Mouse (Mus musculus): ENCODE measurements at regions not wholly inside any gene's neighbourhood (a gene's known extent, or its start where the extent isn't known, plus 50 kb on each side); places are given as distances from the start of the nearest gene placed in this dataset.

DNA sequence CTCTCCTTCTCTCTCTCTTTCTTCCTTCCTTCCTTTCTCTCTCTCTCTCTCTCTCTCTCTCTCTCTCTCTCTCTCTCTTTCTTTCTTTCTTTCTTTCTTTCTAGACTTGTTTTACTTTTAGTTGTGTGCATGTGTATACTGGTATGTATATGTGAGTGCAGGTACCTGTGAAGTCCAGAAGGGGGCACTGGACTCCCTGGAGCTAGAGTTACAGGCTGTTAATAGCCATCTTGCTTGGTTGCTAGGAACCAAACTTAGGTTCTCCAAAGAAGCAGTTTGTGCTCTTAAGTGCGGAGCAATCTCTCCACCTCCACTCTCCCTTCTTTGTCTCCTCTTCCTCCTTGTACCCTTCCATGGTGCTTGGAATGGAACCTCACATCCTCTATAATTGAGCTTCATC, 77.2 kb downstream of the Gm10604 start:
- intact Hi-C loops (cut with DNase I): no loop called here

DNA sequence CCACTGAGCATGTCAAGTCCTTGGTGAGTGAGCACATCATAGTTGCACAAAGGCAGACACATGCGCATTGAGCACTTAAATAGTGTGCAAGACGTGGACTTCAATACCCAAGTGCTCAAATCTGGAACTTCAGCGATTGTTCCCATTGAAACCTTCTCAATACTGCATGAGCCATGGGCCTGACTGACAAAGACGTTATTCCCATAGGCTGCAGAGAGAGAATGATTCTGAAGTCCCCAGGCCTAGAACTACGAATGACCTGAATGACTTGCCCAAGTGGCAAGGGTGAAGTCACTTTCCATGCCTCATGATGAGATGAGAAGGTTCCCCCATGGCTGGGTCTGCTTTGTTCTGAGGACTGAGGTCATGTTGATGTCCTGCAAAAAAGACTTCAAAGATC, 77.7 kb downstream of the Gm10604 start:
- intact Hi-C loops (cut with DNase I): no loop called here

DNA sequence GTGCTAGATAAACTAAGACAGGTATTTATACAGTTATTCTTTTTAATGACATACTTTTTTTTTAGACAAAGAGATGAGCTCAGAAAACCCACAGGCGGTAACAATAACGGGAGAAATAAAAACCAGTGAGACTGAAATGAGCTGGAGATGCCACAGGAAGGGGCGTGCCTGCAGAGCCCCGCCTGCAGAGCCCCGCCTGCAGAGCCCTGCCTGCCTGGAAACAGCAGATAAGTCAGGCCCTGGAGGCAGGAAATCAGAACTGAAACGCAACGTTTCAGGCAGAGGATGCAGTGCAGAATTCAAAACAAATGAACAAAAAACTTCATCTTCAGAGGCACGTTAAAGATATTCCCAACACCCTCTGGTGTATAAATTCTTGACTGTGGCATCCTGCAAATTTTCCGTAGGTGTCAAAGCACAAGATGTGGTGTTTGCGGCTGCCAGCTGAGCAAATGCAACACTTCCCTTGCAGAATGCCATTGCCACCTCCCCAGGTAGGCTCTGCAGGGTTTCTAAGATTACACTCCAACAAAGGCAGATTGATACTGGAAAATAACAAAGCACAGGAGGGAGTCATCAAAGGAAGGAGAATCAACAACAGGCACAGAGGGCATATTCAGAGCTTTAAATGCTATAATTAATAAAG, 81.0 kb downstream of the Gm10604 start:
- intact Hi-C loops (cut with DNase I): loop anchor here (5.0 kb wide), 1 partner anchor 48 kb away; no protein-coding TSS in a partner anchor

DNA sequence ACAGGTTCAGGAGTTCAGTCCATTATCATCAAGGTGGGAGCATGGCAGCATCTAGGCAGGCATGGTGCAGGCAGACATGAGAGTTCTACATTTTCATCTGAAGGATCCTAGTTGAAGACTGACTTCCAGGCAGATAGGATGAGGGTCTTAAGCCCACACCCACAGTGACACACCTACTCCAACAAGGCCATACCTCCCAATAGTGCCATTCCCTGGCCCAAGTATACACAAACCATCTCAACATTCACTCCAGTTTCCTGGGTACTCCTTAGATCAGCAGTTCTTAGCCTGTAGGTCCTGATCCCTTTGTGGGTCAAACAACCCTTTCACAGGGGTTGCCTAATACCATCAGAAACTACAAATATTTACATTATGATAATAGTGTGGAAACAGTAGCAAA, 83.8 kb downstream of the Gm10604 start:
- intact Hi-C loops (cut with DNase I): loop anchor here (5.0 kb wide), 1 partner anchor 45 kb away; no protein-coding TSS in a partner anchor

DNA sequence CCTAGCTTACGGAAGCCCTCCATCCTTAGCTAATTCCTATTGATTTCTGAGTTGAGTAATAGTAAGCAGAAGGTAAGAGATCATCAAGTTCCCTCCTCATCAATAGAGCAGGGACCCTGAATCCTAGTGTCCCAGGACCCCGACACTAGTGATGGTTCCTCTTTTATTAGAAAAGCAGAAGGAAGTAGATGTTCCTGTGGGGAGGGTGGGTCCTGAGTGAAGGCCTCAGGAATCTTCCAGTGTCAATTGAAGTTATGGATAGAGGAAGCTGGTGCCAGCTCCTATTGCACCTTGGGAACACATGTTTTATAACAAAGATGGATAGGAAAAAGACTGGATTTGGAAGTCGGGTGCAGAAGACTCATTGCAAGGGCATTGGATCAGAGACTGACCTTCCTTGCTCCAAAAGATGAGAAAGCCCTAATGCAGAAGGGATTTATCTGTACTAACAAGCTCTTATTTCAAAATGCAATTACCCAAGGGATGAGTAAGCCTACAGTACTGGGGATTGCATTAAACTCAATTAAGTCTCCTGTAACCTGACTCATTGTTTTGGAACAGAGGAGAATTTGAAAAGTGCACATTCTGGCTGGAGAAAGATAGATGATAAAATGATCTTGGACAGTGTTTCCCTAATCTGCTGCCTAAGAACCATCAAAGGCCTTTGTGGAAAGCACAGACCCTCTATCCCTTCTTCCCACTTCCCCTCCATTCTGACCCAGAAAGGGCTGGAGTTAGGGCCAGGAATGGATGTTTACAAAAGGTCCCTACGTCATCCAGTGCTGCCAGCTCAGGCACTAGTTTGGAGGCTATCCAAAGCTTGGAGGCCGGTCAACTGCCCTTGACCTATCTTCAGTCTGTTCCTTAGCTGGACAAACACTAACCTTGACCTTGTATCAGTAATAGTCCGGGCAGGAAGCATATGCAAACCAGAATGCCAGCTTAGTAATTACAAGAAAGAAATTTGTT, 84.9 kb downstream of the Gm10604 start:
- intact Hi-C loops (cut with DNase I): loop anchor here (5.0 kb wide), 1 partner anchor 44 kb away; no protein-coding TSS in a partner anchor

DNA sequence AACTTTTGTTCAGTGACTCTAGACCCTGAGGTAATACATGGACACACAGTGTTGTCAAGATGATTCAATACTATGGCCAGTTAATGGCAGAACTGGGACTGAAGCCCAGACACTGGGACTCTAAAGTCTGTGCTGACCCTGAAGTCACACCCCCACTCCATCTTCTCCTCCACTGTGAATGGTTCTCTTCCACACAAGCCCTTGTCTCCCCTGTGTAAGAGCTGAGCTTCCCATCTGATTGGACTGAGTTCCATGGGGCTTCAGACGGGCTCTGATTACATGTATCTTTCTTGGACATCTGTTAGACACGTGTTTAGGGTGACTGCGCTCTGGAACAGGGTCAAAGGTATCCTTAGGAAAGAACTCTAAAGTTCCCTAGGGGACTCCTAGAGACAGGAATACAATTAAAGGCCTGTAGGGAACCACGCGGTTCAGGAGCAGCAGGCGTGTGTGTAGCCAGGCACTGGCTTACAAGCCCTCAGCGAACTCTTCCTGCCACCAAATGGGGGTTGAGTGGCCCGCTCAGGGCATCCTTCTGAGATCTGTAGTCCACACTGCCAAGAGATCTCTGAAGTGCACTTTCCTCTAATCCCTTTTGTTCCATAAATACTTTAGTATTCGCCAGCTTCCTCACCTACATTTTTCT, 87.4 kb downstream of the Gm10604 start:
- intact Hi-C loops (cut with DNase I): no loop called here

DNA sequence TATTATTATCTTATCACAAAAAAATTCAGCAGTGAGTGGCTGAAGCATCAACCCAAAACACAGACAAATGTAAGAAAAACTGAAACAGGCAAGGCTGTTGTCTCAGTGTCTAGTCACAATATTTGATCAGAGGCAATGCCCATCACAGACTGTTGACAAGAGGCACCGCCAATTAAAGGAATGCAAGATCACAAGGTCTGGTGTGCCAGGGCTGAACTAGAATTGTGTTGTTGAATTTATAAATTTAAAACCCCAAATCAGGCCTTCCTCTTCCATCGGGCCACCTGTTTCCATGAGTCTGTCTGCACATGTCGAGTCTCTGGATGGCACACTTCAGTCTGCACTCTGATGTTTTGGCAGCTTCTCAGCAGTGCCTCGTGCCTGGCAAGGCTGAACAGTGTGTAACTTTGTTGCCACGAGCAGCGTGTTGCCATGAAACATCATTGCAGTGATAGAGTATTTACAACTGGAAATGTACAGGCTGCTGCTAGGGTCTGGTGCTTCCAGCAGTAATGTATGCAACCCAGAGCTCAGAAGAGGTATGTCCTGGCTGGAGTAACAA, 91.9 kb downstream of the Gm10604 start:
- intact Hi-C loops (cut with DNase I): no loop called here

DNA sequence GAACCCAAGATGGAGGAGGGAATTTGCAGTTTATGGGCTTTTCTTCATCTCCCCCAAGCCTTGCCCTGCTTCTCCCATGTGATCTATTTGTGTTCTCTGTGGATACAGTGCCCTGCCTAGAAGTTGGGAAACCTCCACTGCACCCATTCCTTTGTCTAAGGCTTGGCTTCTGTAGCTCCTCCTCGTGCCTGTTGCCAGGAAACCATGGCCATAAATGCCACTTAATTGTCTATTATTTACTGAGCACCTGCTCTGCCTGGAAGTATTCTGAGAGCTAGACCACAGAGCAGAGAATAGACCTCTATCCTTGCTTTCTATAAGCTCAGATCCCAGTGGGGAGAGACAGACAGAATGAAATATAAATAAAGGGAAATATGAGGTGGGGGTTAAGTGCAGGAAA, 93.7 kb downstream of the Gm10604 start:
- intact Hi-C loops (cut with DNase I): no loop called here

DNA sequence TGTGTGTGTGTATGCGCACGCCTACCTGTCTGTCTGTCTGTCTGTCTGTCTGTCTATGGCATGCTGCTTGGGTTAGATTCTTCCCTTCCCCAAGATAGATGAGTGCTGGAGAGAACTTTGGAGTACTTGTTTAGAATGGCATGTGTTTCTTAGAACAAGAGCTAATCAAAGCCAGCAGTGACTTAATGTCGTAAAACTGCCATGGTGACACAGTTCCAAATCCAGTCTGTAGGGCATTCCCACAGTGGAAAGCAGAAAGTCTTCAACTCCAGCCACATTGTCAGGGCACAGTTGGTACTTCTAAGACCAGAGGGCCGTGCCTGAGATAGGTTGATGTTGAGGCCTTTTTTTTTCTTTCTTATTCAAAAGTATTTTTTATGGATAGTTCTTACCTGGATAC, 95.6 kb downstream of the Gm10604 start:
- intact Hi-C loops (cut with DNase I): no loop called here

DNA sequence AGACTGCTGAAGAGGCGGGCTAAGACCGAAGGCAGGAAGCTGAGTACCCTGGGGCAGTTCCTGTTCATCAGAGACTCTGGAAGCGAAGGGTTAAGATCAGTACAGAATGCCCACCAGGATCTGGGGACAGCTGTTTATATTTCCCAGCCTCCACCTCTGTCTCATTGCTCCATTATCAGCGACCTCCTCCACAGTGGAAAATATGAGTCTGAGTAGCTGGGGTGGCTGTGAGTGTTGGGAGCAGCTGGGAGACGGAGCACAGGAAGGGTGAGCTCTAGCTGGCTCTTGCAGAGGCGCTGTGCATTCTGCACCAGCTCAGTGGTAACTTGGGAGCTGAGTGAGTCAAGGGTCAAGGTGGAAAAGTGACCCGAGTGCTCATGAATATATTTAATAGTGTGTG, 96.2 kb downstream of the Gm10604 start:
- intact Hi-C loops (cut with DNase I): no loop called here

DNA sequence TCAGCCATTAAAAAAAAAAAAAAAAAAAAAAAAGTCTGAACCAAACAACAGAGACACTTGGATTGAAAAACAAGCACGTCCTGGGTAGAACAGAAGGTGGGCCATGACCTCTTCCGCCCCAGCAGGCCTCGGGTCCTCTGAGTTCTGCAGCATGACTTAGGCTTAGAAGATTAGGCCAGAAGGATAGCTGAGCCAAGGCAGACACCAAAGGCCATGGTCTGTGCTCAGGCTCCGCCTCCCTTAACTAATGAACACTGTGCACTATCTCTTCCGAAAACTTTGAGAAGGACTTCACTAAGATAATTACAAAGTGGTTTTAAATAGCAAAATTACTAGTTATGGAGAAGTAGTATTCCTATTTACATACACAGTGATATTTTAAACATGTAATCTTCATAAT, 97.8 kb downstream of the Gm10604 start:
- intact Hi-C loops (cut with DNase I): no loop called here

DNA sequence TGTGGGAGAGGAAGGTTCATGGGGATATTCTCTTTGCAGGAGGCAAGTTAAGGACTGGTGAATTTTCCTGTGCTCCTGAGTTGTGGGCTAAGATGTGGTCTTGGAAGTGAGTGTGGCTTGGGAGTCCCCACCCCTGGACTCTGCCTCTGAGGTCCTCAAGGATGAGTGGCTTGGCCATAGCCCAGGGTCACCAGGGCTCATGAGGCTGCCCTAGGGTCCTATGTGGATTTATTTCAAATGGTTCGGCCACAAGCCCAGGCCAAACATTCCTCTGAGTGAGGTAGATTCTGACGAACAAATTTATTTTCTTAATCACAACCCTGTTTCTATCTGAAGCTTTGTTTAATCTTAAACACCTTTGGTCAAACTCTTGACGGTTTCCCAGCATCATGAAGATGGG, 98.4 kb downstream of the Gm10604 start:
- intact Hi-C loops (cut with DNase I): no loop called here

DNA sequence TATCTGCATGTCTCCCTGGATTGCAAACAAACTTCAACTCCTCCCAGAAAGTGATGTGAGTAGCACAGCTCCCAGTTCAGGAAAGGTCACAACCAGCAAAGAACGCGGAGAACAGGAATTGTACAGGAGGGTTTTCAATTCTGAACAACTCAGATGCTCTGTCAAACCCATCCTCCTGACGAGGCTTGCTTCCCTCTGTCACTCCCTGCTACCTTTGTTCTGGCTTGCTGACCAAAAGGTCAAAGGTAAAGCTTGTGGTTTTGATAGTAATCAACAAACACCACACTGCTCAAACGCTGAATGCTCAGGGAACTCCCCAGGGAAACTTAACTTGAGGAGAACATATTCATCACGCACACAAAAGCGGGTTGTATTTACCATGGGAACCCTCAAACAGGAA, 102.4 kb downstream of the Gm10604 start:
- intact Hi-C loops (cut with DNase I): no loop called here

DNA sequence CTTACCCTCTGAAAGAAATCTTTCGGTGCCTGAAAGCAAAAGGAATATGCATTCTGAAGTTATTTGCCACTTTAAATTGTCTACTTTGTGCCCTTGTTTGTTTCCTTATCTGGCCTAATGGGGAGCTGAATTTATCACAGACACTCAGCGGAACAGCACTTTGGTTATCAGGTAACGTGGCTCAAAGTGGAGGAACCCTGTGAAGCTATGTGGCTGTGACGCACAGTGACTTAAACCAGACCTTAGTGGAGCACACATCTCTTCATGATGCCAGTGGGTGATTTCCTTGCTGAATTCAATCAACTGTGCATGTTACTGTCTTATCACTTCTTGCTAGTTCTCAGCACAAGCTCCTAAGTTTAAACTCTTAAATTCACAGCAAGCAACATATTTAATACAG, 103.1 kb downstream of the Gm10604 start:
- intact Hi-C loops (cut with DNase I): no loop called here

DNA sequence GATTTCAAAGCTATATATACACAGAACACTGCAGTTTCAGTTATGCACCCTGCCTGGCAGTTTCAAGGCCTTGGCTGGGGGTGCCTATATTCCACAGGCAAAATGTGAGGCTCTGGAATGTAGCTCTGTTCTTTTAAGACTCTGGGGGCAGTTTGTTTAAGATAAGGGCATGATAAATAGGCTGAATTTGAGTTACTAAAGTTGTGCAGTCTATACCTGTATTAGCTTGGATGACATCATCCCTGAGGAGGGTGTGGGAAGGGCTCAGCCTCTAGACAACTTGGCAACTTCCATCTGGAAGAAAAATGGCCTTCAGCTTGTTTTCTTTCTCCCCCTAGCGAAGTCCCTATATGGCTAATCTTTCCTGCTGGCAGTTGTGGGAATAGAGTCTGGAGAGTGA, 105.1 kb downstream of the Gm10604 start:
- intact Hi-C loops (cut with DNase I): no loop called here

DNA sequence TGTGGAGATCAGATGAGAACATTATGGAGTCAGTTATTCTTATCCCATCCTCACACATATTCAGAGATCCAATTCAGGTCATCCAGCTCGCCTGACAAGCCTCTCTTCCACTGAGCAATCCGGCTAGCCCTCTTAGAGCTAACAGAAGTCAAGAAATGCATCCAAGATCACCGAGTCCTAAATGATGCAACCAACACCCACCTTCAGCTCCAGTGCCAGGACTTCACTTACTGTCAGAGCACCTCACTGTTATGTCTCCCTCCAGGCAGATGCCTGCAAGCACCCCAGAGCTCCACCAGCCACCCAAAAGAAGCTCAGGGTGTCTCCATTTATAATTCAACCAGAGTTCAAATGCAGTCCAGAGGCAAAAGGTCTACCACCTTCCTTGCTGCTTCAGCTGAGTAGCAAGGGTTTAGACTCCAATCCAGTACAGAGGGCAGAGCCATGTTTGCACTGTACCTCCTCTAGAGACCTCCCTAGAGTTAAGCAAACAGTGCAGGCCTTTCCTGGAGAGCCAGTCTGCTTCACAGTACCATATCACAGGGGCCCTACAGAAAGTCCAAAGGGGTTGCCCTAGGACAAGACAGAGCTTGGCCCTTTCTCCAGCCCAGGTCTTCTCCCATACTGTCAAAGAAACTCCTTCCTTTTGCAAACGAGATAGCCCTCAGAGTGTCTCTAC, 106.3 kb downstream of the Gm10604 start:
- intact Hi-C loops (cut with DNase I): no loop called here

DNA sequence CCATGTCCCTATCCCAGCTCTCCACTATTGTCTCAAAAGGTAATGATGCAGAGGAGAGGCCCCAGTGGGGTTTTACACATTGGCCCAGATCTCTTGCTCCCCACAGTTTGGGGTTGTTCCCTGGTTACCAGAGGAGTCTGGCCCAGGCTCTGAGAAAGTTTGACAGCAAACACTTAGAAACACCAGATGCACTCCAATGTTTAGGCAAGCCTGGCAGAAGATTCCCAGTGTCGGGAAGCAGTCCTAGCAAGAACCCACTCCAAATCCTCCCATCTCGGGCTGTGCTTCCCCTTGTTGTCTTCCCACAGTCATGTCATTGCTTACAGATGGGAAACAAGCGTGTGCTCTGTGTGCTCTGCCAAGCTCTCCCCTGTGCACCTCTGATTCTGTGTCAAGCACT, 109.0 kb downstream of the Gm10604 start:
- intact Hi-C loops (cut with DNase I): no loop called here

DNA sequence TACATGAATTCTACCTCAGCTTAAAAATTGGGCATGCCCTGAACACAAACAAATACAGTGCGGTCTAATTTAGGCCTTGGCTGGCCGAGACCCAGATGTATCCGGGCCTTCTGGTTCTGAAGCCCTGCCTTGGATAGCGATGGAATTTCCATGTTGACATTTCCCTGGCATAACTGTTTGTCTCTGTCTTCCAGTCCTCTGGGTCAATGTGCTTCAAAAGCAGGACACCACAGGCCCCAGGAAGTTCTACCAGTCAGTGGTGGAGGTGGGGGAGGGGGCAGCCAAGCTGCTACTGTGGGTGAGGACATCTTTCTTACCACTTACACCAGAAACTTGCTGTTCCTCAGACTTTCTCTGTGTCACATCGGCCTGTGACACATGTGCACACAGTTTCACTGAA, 111.3 kb downstream of the Gm10604 start:
- intact Hi-C loops (cut with DNase I): no loop called here

DNA sequence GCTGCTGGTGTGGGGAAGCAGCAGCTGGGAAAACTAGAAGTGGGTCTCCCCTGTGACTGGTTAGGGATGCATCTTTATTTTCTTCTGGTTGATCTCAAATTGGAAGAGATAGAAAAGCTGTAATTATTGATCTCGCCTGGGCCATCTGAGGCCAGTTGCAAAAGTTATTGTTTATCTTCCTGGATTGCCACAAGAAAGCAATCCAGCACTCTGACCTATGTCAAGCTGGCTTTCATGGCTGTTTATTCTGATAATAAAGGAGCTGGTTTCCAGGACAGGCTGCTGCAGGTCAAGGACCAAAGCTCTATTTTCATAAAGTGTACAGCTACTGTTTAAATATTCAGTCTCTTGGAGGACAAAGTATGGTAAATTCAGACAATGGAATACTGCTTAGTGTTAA, 112.5 kb downstream of the Gm10604 start:
- intact Hi-C loops (cut with DNase I): no loop called here

Measured in adrenal gland (tissue).